Mouse (Mus musculus) thymus, postnatal 36 days (tissue): ENCODE measurements around the gene Gm11168.
"Not testable (repeated sequence)": the region's sequence is repeated elsewhere in the genome, so short reads cannot be mapped to it uniquely, and the experiment has no call there.

Source experiments
- DNase-seq, 2 experiments: peaks; one replicate each; pipeline ENCODE4 v3.0.0; 2022; ENCODE audit warnings: mixed read lengths in 2 of 2

Gene Gm11168

GRCm38 (mm10) chr9:3025653-3026052 lies 22.5 kb downstream of the Gm11168 start:
- DNase-seq = peak; percentile 8 to 47

GRCm38 (mm10) chr9:3026136-3026535 lies 23.0 kb downstream of the Gm11168 start:
- not testable (repeated sequence) for DNase-seq

GRCm38 (mm10) chr9:3026741-3027140 lies 23.6 kb downstream of the Gm11168 start:
- DNase-seq = not testable (repeated sequence)

- not testable (repeated sequence) for DNase-seq
These were observed 24.1 kb downstream of the Gm11168 start for GRCm38 (mm10) chr9:3027200-3027599.

GRCm38 (mm10) chr9:3029276-3030000 lies 26.3 kb downstream of the Gm11168 start:
- DNase-seq = not testable (repeated sequence)

- DNase-seq = not testable (repeated sequence)
These were observed 27.7 kb downstream of the Gm11168 start for GRCm38 (mm10) chr9:3030677-3031318.

- DNase-seq = not testable (repeated sequence)
These were observed 31.2 kb downstream of the Gm11168 start, which contains the start of gene Gm17535 for GRCm38 (mm10) chr9:3034299-3034698. TSS of gene Gm17535 (plus strand) at chr9:3034599.

- DNase-seq = not testable (repeated sequence)
These were observed 33.4 kb downstream of the Gm11168 start, which contains the start of gene Gm10715 for GRCm38 (mm10) chr9:3036577-3036976. TSS of gene Gm10715 (plus strand) at chr9:3036877.

- not testable (repeated sequence) for DNase-seq
These were observed 35.0 kb downstream of the Gm11168 start for GRCm38 (mm10) chr9:3038161-3038560.
